Mouse (Mus musculus) c-Kit-positive CD71-positive TER-119-negative erythroid progenitor cells, embryonic 14.5 days (primary cell): ENCODE results near the gene Fn3krp.

Source experiments
- DNase-seq: peaks from one replicate; pipeline ENCODE4 v3.0.0-alpha.2; 2013; ENCODE audit warnings: low read depth

The Fn3krp gene

DNA sequence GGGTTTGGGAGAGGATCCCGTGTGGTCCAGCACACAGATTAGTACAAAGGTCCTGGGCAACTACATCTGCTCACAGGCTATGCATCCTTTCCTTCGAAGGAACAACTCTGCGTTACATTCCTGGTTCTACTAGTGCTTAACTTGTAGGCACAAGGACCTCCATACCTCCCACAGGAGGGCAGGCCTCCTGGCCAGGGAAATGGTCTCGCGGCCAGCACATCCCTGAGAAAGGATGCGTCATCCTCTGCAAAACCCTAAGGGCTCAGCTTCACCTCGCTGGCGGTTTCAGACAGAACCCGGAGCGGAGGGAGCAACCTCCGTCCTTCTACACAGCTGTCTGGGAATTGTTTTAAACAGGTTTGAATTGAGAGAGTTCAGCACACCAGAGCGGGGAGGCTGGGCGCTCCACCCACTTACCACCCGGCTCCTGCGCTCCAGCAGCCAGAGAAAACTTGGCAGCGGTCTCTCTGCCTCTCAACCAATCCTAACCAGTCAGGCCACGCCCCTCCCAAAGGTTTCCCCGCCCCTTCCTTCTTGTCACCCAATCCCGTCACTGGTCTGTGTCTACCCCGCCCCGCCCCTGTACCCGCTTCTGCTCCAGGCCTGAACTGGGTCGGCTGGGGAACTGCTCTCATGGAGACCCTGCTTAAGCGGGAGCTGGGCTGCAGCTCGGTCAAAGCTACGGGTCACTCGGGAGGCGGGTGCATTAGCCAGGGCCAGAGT, at the start of gene Fn3krp:
TSS of gene Fn3krp (plus strand) at position 572 of the 723 bp plus-strand sequence.
- peak; percentile 99 for DNase-seq

GRCm38 (mm10) chr11:121373305-121373704, 47.9 kb upstream of the Fn3krp start:
- no peak for DNase-seq

DNA sequence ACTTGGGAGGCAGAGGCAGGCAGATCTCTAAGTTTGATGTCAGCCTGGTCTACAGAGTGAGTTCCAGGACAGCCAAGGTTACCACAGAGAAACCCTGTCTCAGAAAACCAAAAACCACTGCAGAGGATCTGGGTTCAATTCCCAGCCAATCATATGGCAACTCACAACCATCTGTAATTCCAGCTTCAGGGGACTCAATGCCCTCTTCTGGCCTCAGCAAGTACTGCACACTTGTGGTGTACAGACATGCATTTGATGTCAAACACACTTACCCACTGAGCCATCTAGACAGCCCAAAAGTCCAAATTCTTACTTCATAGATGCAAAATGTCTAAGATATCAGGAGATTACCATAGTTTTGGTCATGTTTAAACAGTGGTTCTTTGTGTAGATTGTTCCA, 42.6 kb upstream of the Fn3krp start:
- DNase-seq, result no peak

DNA sequence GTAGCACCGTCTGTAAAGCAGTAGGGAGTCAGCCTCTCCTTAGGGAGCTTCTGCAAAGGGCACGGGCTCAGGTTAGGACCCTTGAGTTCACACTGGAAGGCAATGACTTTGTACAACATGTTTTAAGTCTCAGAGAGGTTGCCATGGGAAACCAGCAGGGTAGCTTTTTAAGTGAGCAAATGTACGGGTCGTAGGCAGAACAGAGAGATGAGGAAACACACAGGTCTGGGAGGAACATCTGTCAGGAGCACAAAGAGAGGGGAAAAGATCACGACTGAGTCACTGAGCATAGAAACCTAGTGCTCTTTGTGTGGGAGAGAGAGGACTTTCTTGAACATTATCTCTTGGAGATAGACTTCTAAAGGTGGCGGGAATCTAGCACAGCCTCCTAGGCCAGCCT, 40.9 kb upstream of the Fn3krp start:
- no peak for DNase-seq

- DNase-seq, result peak; percentile 85
Observed at GRCm38 (mm10) chr11:121387750-121388553, 33.2 kb upstream of the Fn3krp start, which contains the start of gene Rab40b. Gene Rab40b, minus strand, starts transcription at chr11:121388251.

GRCm38 (mm10) chr11:121388554-121388945, 32.7 kb upstream of the Fn3krp start:
- no peak for DNase-seq

- no peak for DNase-seq
Observed at GRCm38 (mm10) chr11:121390793-121391192, 30.4 kb upstream of the Fn3krp start.

DNA sequence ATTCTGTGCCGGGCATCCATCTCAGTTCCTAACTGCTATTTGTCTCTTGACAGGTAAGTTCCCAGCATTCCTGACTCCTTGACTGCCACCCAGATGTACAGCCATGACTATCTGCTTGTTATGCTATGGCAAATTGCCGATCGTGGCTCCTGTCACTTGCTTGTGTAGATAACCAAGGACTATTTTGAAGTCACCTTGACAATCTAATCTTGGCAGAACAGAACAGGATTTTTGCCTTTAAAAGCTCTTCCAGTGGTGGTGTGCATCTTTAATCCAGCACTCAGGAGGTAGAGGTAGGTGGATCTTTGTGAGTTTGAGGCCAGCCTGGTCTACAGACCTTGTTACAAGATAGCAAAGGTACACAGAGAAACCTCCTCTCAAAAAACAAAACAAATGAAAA, 28.8 kb upstream of the Fn3krp start:
- DNase-seq, result no peak

DNA sequence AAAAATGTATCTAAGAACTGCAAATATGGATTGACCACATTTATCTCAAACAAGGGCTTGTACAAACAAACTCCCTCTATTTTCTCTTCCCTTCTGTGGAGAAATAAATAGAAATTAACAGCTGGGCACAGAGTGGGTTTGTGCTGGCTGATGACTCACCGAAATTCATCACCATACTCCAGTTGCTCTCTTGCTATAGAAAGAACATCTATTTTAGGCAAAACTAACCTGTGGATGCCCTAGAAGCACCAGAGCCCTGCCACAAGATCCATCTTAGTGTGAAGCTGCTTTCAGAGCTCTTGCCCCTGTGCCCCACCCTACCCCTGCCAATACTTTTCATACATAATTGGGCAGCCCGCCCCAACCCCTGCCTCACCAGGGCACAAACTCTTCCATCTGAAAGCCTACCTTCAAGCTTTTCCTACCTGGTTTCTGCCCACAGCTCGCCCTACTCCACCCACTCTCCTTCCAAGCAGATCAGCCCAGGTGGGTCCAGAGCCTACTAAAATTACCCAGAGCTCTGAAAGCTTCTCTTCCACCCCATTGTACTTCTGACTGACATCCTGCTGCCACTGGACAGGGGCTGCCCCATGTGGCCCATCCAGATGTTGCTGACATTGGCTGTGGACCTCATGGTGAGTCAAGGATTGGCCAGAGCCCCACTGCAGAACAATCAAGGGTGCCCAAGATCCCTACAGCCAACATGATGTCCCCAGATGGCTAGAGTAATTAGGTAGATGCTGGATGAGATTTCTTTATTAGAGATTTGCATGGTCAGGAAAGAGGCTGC, 13.6 kb upstream of the Fn3krp start:
- DNase-seq, result no peak

GRCm38 (mm10) chr11:121414762-121415161, 6.4 kb upstream of the Fn3krp start:
- no peak for DNase-seq

- DNase-seq, result no peak
Observed at GRCm38 (mm10) chr11:121415351-121415750, 5.8 kb upstream of the Fn3krp start.

DNA sequence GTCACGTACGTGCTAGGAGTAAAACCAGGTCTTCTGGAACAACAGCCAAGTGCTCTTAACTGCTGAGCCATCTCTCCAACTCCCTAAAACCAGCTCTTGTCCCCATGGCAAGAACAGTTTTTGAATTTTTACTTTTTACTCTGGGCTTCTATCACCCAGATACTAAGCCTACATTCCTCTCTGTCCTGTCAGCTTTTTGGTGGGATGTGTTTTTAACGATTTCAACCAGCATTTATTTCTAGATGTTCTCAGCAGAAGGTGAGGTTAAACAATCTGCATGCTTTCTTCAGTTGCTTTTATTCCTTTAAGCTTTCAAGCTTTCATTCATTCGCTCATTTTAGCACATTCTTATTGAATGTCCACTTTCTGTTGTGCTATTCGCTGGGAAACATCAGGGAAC, 3.2 kb upstream of the Fn3krp start:
- no peak for DNase-seq

GRCm38 (mm10) chr11:121418932-121419331, 2.3 kb upstream of the Fn3krp start:
- DNase-seq, result no peak

- DNase-seq, result no peak
Observed at GRCm38 (mm10) chr11:121420379-121420778, 822 bp upstream of the Fn3krp start.

DNA sequence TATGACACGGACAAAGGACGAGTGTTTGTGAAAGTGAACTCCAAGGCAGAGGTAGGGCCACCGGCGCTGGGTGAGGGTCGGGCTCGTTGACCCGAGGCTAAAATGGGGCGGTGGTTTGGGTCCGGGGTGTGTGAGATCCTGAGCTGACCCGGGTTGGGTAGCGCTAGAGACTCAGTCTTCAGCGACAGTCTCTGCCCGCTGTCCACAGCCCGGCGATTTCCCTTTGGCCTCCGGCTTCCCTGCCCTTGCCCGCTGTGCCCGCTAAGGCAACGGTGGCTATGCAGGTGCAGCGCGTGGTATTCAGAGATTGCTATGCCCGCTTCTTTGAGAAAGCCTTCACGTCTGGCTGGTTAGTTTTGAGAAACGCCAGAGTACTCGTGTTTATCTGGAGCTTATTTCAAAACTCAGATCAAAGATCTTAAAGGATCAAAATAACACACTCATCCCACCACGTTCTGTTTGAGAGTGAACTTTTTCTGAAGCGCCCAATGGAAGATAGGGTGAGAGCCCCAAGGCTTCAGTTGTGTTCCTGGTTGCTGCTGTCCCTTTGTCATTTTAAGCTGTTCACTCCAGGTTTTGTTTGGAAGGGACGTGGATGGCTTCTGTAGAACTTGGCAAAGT, 462 bp downstream of the Fn3krp start:
- DNase-seq, result no peak

DNA sequence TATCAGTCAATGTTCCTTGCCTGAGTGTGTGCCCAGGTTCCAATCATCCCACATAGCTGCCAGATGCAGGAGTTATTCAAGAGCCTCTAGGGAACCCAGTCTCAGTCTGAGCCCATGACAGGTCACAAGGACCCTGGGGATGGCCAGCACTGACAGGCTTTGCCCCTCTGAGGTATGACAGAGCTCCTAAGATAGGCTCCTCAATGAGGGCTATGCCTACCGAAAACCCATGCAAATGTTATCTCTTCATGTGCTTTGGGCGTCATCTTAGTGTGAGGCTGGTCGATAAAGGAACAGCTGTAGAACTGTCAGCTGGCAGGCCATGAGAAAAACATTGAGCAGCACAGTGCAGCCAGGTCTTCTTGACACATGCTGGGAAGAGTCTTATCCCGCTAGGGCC, 12.2 kb downstream of the Fn3krp start:
- DNase-seq, result peak; percentile 82

DNA sequence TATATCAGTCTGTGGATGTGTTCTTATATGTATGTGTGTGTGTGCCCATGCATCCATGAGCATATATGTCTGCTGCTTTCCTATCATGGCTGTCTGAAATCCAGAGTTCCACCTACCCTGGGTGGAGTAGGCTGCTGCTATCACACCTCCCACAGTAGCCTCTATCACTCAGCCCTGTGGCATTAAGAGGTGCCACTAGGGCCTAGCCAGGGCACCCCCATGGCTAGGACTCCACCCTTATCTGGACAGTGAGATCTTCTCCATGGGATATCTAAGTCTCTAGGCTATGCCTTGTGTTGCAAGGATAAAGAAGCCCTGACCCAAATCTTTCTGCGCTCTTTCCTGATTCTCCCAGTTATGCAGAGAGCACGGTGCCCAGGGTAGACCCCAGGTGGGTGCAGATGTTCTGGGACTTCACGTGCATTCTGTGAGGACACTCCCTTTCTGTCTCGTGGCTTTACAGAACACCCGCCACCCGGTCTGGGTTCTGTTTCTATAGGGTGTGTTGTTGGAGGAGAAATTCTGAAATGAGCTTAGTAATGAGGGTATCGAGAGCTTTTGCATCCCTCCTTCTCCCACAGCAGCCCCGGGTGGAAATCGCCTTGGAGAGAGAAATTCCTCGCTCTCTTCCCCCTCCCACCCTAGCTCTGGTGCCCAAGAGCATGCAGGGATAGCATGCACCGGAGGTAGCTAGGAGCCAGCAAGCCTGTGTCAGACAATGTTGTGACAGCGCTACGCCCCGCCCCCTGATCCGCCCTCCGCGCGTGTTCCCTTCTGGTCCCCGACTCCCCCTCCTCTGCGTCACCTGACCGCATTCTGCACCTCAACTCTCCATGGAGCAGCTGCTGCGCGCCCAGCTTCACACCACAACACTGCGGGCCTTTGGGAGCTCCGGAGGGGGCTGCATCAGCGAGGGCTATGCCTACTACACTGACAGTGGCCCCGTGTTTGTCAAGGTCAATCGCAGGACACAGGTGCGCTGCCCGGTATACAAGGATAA, 13.3 kb downstream of the Fn3krp start, which contains the start of gene Fn3k:
TSS of gene Fn3k (plus strand) at position 758 of the 1,000 bp plus-strand sequence.
- DNase-seq, result peak; percentile 68

GRCm38 (mm10) chr11:121437236-121437635, 16.0 kb downstream of the Fn3krp start:
- DNase-seq, result no peak

DNA sequence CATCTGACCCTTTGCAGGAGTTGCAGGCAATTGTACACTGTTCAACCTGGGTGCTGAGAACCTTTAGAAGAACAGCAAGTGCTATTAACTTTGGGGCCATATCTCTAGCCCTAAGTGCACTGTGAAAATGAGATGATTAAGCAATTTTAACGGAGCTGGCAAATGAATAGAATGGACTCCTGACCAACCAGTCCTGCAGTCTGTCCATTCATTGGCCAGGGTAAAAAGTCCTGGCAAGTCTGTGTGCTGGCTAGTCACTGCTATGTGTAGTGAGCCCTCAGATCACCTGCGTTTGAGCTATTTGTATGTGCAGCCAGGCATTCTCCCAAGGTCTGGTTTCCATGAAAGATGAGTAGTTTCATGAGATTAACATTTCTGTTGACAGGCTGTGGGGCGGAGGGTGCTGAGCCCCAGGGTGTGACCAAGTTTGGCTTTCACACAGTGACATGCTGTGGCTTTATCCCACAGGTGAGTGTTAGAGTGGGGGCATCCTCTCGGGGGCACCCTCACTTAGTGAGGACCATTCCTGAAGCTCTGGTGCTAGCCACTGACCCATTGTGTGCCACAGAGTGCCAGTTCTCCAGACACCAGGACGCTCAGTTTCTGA, 18.6 kb downstream of the Fn3krp start:
- no peak for DNase-seq

DNA sequence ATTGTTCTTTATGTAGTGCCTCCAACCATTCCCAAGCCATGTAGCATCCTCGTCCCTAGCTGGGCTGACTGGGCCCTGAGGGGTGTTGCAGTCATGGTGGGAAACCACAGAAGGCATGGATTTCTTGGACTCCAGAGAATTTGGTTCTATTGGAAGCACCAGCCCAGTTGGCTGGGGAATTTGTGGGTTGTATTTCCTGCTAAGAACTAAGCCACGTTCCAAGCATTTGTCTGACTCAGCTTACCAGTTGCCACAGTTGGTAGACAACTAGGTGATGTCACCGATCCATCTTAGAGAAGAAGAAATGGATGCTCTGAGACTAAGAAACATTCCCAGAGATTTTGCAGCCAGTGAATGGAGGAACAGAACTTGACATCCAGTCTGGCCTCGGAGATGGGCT, 20.5 kb downstream of the Fn3krp start:
- no peak for DNase-seq
